31 mouse cellular contexts compared by ENCODE assay signal in the genomic region with DNA sequence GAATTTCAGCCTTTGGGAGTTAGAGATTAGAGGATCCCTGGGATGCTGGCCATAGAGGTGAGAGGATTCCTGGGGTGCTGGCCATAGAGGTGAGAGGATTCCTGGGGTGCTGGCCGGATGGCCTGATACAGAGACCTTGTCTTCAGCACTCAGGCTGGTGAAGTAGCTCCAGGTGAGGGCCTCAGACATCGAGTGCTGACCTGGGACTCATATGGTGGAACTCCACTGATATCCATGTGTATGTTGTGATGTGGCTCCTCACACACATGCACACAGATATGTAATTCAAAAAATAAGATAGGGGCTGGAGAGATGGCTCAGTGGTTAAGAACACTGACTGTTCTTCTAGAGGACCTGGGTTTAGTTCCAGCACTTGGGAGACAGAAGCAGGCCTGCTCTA.
"Had no signal": no experiment of that assay in that cellular context is flagged by ENCODE, and none has a peak within 500 bp of the region (broad histone marks: within the 10 kb centered on the region; RNA-seq: fewer than 3 reads in every experiment).

No protein-coding gene starts in this region.

- H3K4me3 ChIP-seq: left cerebral cortex, adult 2 months; limb, embryonic 10.5 days; limb, embryonic 12.5 days; limb, embryonic 13.5 days; limb, embryonic 15.5 days; liver, embryonic 12.5 days; liver, embryonic 13.5 days; liver, embryonic 15.5 days; lung, embryonic 15.5 days; megakaryocyte, embryonic 14.5 days; midbrain, embryonic 10.5 days; midbrain, embryonic 12.5 days; midbrain, embryonic 13.5 days; midbrain, embryonic 15.5 days; neural tube, embryonic 12.5 days had no signal

- ATAC-seq: liver, embryonic 12.5 days; liver, postnatal 0 days; lung, postnatal 0 days; midbrain, embryonic 13.5 days; midbrain, embryonic 15.5 days; midbrain, embryonic 16.5 days had no signal

- DNase-seq: left cerebral cortex, postnatal 4 days; liver; liver, embryonic 13.5 days; liver, postnatal 0 days; lung, adult 18-20 months; lung, adult 2 months; lung, embryonic 14.5 days; lung, postnatal 10 days; lung, postnatal 14 days; lung, postnatal 36 days; lung, postnatal 4 days; midbrain, embryonic 14.5 days had no signal

- H3K4me2 ChIP-seq: limb, embryonic 12.5 days; limb, embryonic 13.5 days; limb, embryonic 15.5 days; liver, embryonic 11.5 days; liver, embryonic 12.5 days; liver, embryonic 13.5 days; liver, embryonic 15.5 days; lung, embryonic 14.5 days; lung, embryonic 15.5 days; midbrain, embryonic 12.5 days; midbrain, embryonic 13.5 days; midbrain, embryonic 15.5 days; neural tube, embryonic 12.5 days had no signal

- H3K27me3 ChIP-seq: limb, embryonic 12.5 days; limb, embryonic 13.5 days; limb, embryonic 15.5 days; liver, embryonic 12.5 days; liver, embryonic 13.5 days; liver, embryonic 15.5 days; lung, embryonic 15.5 days; megakaryocyte, embryonic 14.5 days; midbrain, embryonic 12.5 days; midbrain, embryonic 13.5 days; midbrain, embryonic 15.5 days; neural tube, embryonic 12.5 days had no signal

- H3K27ac ChIP-seq: left cerebral cortex, adult 2 months; limb, embryonic 10.5 days; limb, embryonic 12.5 days; limb, embryonic 13.5 days; limb, embryonic 15.5 days; liver, embryonic 12.5 days; liver, embryonic 13.5 days; liver, embryonic 14.5 days; liver, embryonic 15.5 days; lung, embryonic 15.5 days; macrophage; midbrain, embryonic 10.5 days; midbrain, embryonic 12.5 days; midbrain, embryonic 13.5 days; midbrain, embryonic 15.5 days; neural tube, embryonic 12.5 days had no signal

- H3K9me3 ChIP-seq: limb, embryonic 10.5 days; limb, embryonic 12.5 days; limb, embryonic 13.5 days; limb, embryonic 15.5 days; liver, embryonic 12.5 days; liver, embryonic 13.5 days; liver, embryonic 15.5 days; lung, embryonic 15.5 days; megakaryocyte, embryonic 14.5 days; midbrain, embryonic 10.5 days; midbrain, embryonic 12.5 days; midbrain, embryonic 13.5 days; midbrain, embryonic 15.5 days; neural tube, embryonic 12.5 days had no signal

- H3K36me3 ChIP-seq: limb, embryonic 15.5 days; liver, embryonic 13.5 days; midbrain, embryonic 15.5 days had no signal

- H3K9ac ChIP-seq: limb, embryonic 12.5 days; limb, embryonic 13.5 days; limb, embryonic 15.5 days; liver, embryonic 12.5 days; liver, embryonic 13.5 days; liver, embryonic 14.5 days; liver, embryonic 15.5 days; liver, postnatal 0 days; lung, embryonic 14.5 days; lung, embryonic 15.5 days; midbrain, embryonic 12.5 days; midbrain, embryonic 13.5 days; midbrain, embryonic 15.5 days; neural tube, embryonic 12.5 days had no signal
